Mouse (Mus musculus): ENCODE measurements around the gene Tsen15. TPM values are rescaled to one million over a fixed set of nuclear protein-coding genes. Genes with fewer than 3 reads are reported as not detected.

The Tsen15 gene
- polyA plus RNA-seq, 1 experiment from 2014 or later, result 38.2 TPM

DNA sequence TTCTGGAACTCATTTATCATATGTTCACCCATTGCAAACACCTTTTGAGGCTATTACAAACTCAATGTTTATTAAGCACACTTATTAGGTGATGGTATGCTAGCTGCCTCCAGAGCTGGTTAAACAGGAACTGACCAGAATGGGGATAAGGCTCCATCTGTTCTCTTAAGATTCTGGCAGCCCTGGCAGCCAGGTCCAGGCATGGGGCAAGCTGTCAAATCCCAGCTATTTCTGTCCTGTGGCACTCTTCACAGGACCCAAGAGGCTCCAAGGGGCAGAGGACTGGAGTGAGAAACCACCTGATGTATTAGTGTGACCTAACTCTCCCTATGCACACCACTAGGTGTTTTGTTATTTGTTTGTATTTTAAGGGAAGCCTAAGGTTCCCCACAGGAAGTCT is 38.5 kb downstream of the Tsen15 start:
- no peak overlapping the region for H3K4me2 ChIP-seq (ENCODE audit: low read depth, low read length)
- H3K4me3 ChIP-seq (ENCODE audit: low read depth, low read length), result no peak overlapping the region
- H3K27me3 ChIP-seq (ENCODE audit: control insufficient read depth, insufficient read depth, low read length), result no peaks in the 10 kb centered on the region
- ATAC-seq (ENCODE audit: low read depth), result no peak
- H3K36me3 ChIP-seq (ENCODE audit: control insufficient read depth, insufficient read depth, low read length), result no peaks in the 10 kb centered on the region
- no peak overlapping the region for H3K9ac ChIP-seq (replicated peaks; ENCODE audit: low read depth, low read length)
- no peaks in the 10 kb centered on the region for H3K4me1 ChIP-seq (ENCODE audit: control insufficient read depth, insufficient read depth, low read length)
- no peaks in the 10 kb centered on the region for H3K9me3 ChIP-seq (ENCODE audit: control insufficient read depth, low read length)
- no peak overlapping the region for H3K27ac ChIP-seq (ENCODE audit: low read depth, low read length)

- Histone ChIP-seq H3K27me3 (ENCODE audit: control insufficient read depth, insufficient read depth, low read length) (no peaks in the 10 kb centered on the region), H3K36me3 (ENCODE audit: control insufficient read depth, insufficient read depth, low read length) (no peaks in the 10 kb centered on the region), H3K9me3 (ENCODE audit: control insufficient read depth, low read length) (no peaks in the 10 kb centered on the region), H3K9ac (replicated peaks; ENCODE audit: low read depth, low read length) (no peak overlapping the region), H3K4me2 (ENCODE audit: low read depth, low read length) (no peak overlapping the region), H3K4me1 (ENCODE audit: control insufficient read depth, insufficient read depth, low read length) (no peaks in the 10 kb centered on the region), H3K4me3 (ENCODE audit: low read depth, low read length) (no peak overlapping the region), H3K27ac (ENCODE audit: low read depth, low read length) (no peak overlapping the region)
- ATAC-seq (ENCODE audit: low read depth), result no peak
- 86% methylated on average over 6 of the region's 6 CpGs for WGBS
Measured at GRCm38 (mm10) chr1:152324024-152324423, 62.5 kb downstream of the Tsen15 start.

Other genes with a start within 250 kb of the Tsen15 start
- 4.2 and 4.8 TPM in 2 replicates for gene Colgalt2, start 13.1 kb upstream of the Tsen15 start, polyA plus RNA-seq (2014; fragmentation: Nextera tagmentation; extraction: Ambion mirVana)